Mouse (Mus musculus) liver, adult 2 months (tissue): Measurements from ENCODE around the gene Nat9. TPM values are rescaled to one million over a fixed set of nuclear protein-coding genes. Genes with fewer than 3 reads are reported as not detected.
A peak's percentile ranks its signal among the peaks of the same experiment; 100 is the strongest.

ENCODE experiments used
- DNase-seq: peaks from one replicate; pipeline ENCODE4 v3.0.0-alpha.2; 2011; ENCODE audit warnings: low read depth, low spot score; ENCODE audit errors: extremely low read depth
- H3K27ac ChIP-seq: fragments of 200-500 bp; replicated peaks from 2 replicates; pipeline ENCODE4 v1.5.1; 2012; ENCODE audit warnings: low read depth, mild to moderate bottlenecking, control low read depth, inconsistent platforms, low read length; ENCODE audit not compliant: insufficient read depth
- H3K27me3 ChIP-seq: fragments of 200-500 bp; 2 replicates; pipeline ENCODE4 v1.6.1; 2012; ENCODE audit warnings: mild to moderate bottlenecking, moderate library complexity, low read length, inconsistent platforms; ENCODE audit not compliant: control insufficient read depth, insufficient read depth
- H3K36me3 ChIP-seq: fragments of 200-500 bp; 2 replicates; pipeline ENCODE4 v1.6.1; 2012; ENCODE audit warnings: low read length, inconsistent platforms; ENCODE audit not compliant: control insufficient read depth, insufficient read depth
- H3K4me1 ChIP-seq: fragments of 200-500 bp; 2 replicates; pipeline ENCODE4 v1.6.1; 2011; ENCODE audit warnings: low read length; ENCODE audit not compliant: control insufficient read depth, insufficient read depth
- H3K4me3 ChIP-seq: fragments of 200-500 bp; 2 replicates; pipeline ENCODE4 v1.5.1; 2011; ENCODE audit warnings: low read depth, mild to moderate bottlenecking, control low read depth, low read length, moderate library complexity; ENCODE audit not compliant: insufficient read depth
- H3K79me2 ChIP-seq: fragments of 200-500 bp; 2 replicates; pipeline ENCODE4 v1.6.1; 2012; ENCODE audit warnings: inconsistent platforms, mild to moderate bottlenecking, low read length, moderate library complexity; ENCODE audit not compliant: control insufficient read depth, insufficient read depth
- H3K9ac ChIP-seq: fragments of 200-500 bp; 2 replicates; pipeline ENCODE4 v1.6.1; 2012; ENCODE audit warnings: low read depth, mild to moderate bottlenecking, control low read depth, inconsistent platforms, low read length
- CTCF ChIP-seq: fragments of 200-500 bp; IDR thresholded peaks from 2 replicates; pipeline ENCODE4 v1.5.1; 2011; ENCODE audit warnings: low read depth, low read length, control low read depth
- POLR2A ChIP-seq: fragments of 200-500 bp; IDR thresholded peaks from 2 replicates; pipeline ENCODE4 v1.6.1; 2011; ENCODE audit warnings: low read length, control low read depth; ENCODE audit not compliant: insufficient read depth; ENCODE audit errors: extremely low read depth
- WGBS: fragments of 180-500 bp; shearing (Covaris S2); methylation state at CpG from one replicate; pipeline ENCODE4 v1.1.7; 2018; 5-methylcytosine and 5-hydroxymethylcytosine counted together
- polyA plus RNA-seq: library from polyadenylated mRNA; depleted of rRNA; stranded (reverse); fragments of >200 nt; gene quantifications from 2 replicates; pipeline ENCODE4 v1.2.3, GENCODE M21; 2012
- total RNA-seq: library from RNA; depleted of rRNA; stranded (reverse); fragments of >200 nt; gene quantifications from 2 replicates; pipeline ENCODE4 v1.2.3, GENCODE M21; 2014

Gene Nat9
- total and polyA plus RNA-seq, 2 experiments, result 28.7 to 43.7 TPM

DNA sequence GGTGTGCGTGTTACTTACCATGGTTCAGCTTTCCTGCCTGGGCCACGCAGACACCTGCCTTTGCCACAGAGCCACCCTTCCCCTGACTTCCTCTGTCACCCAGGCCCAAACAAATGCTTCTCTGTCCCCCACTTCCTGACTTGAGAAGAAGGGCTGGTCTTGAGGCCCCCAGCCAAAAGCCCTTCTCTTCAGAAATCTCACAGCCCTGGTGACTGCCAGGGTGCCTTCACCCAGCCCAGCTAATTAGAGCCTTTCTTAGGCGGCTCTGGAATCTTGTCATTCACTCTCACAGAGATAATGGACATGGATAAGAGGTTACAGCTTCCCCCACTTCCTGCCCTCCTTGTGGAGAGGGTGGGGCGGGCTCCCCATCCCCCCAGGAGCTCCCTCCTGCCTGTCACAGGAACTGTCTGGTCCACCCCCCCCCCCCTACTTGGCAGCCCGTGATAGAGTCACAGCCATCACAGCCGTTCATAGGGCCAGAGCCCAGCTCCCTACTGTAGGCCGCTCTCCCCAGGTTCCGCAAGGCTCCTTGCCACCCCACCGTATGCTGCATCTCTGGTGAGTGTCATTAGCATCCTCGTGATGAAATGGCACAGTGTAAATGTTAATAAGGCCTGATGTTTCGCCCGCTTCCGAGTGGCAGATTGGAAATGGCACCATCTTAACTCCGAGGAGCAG, 39.3 kb upstream of the Nat9 start:
- Histone ChIP-seq H3K4me3 (no peak overlapping the region), H3K9ac (no peak overlapping the region), H3K79me2 (no peaks in the 10 kb centered on the region; the same call in 1 of the 2 replicates), H3K36me3 (no peaks in the 10 kb centered on the region; the same call in 1 of the 2 replicates), H3K4me1 (no peaks in the 10 kb centered on the region; the same call in 1 of the 2 replicates), H3K27ac (no peak overlapping the region), H3K27me3 (no peaks in the 10 kb centered on the region)
- TF ChIP-seq POLR2A, result no peak
- WGBS, result 72% methylated on average over 14 of the region's 14 CpGs
- DNase-seq, result no peak

DNA sequence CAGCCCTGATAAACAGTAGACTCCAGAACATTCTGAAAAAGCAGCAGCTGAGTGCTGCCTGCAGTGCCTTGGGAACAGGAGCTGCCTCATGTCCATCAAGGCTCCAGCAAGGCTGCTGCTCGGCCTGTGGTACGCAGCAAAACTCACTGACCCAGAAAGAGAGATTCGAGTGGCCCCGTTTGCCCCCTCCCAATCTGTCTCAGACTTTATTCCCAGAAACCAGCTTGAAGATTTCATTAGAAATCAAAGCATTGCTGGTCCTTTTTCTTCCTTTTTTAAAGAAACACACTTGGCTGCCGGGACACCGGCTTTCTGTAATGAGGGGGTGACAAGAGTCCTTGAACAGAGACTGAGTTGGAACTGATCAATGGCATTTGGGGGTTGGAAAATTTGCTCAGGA, 37.6 kb upstream of the Nat9 start:
- DNase-seq, result no peak
- Histone ChIP-seq H3K9ac (no peak overlapping the region), H3K4me3 (no peak overlapping the region), H3K36me3 (no peaks in the 10 kb centered on the region; the same call in 1 of the 2 replicates), H3K27ac (no peak overlapping the region), H3K4me1 (no peaks in the 10 kb centered on the region; the same call in 1 of the 2 replicates), H3K27me3 (no peaks in the 10 kb centered on the region), H3K79me2 (no peaks in the 10 kb centered on the region; the same call in 1 of the 2 replicates)
- no peak for TF ChIP-seq CTCF
- TF ChIP-seq POLR2A, result no peak
- 85% methylated on average over 6 of the region's 6 CpGs for WGBS

DNA sequence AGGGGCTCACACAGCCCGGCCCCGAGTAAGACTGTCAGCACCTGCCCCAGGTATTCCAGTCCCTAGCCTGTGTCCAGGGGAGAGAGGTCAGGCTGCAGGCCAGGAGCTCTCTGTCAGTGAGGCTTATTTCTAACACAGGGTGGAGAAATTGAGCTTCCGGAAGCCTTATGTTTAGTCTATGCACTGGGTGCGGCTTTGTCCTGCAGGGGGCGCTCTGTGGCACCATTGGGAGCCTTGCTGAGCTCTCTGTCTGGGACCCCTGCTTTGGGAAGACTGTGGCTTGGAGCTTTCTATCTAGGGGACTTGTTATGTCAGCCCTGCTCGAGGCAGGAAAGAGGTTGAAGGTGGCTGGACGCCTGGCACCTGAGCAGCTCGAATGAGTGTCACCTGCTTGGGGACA, 37.2 kb upstream of the Nat9 start:
- no peaks in the 10 kb centered on the region; the same call in 1 of the 2 replicates for H3K36me3 ChIP-seq
- DNase-seq, result peak; percentile 18
- peak; percentile 72 for TF ChIP-seq CTCF
- no peak for TF ChIP-seq POLR2A
- 51% methylated on average over 8 of the region's 8 CpGs for WGBS
- H3K27ac ChIP-seq, result no peak overlapping the region
- no peaks in the 10 kb centered on the region; the same call in 1 of the 2 replicates for H3K79me2 ChIP-seq
- peaks cover 3% of the 10 kb centered on the region; the same call in 1 of the 2 replicates for H3K4me1 ChIP-seq
- H3K9ac ChIP-seq, result no peak overlapping the region
- no peak overlapping the region for H3K4me3 ChIP-seq
- no peaks in the 10 kb centered on the region for H3K27me3 ChIP-seq

DNA sequence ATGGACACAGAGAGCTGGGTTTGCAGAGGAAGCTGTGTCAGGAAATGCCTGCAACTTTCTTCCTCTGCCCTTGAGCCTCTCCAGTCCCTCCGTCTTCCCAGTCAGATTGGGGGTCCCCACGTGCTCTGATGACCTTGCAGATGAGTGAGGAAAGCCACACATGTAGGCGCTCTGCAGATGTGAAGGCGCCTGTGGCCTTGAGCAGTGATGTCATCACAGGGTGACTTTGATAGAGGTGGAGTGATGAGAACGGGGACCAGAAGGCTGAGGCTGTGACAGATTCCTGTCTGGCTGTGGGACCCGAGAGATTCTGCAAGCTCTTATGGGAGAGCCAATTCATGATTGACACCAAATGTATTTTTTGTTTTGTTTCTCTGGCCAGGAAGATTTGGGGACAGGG, 36.2 kb upstream of the Nat9 start:
- H3K9ac ChIP-seq, result no peak overlapping the region
- no peak for TF ChIP-seq POLR2A
- no peak for TF ChIP-seq CTCF
- WGBS, result 72% methylated on average over 6 of the region's 6 CpGs
- no peaks in the 10 kb centered on the region; the same call in 1 of the 2 replicates for H3K79me2 ChIP-seq
- H3K27ac ChIP-seq, result no peak overlapping the region
- DNase-seq, result no peak
- no peaks in the 10 kb centered on the region for H3K36me3 ChIP-seq
- peaks cover 9% of the 10 kb centered on the region for H3K4me1 ChIP-seq
- H3K4me3 ChIP-seq, result no peak overlapping the region
- H3K27me3 ChIP-seq, result no peaks in the 10 kb centered on the region

DNA sequence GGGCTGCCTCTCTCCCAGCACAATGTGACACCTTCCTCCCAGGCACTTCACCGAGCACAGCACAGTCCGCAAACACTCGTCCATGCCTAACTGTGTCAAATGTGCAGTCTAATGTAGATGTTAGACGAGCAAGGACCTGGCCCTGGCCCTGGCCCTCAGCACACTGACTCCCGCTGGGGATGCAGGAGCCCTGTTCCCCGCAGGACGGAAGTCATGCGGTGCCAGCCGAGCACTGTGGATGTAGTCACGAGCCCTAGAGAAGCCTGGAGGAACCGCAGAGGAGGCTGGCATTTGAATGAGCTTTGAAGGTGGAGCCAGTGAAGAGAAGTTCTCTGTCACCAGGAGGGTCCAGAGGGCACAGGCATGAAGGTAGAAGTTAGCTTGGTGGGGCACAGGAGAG, 35.8 kb upstream of the Nat9 start:
- Histone ChIP-seq H3K4me3 (no peak overlapping the region), H3K9ac (no peak overlapping the region), H3K27ac (no peak overlapping the region), H3K79me2 (no peaks in the 10 kb centered on the region; the same call in 1 of the 2 replicates), H3K36me3 (no peaks in the 10 kb centered on the region), H3K27me3 (no peaks in the 10 kb centered on the region), H3K4me1 (peaks cover 13% of the 10 kb centered on the region)
- TF ChIP-seq POLR2A (no peak), CTCF (no peak)
- DNase-seq, result no peak
- WGBS, result 90% methylated on average over 11 of the region's 11 CpGs

DNA sequence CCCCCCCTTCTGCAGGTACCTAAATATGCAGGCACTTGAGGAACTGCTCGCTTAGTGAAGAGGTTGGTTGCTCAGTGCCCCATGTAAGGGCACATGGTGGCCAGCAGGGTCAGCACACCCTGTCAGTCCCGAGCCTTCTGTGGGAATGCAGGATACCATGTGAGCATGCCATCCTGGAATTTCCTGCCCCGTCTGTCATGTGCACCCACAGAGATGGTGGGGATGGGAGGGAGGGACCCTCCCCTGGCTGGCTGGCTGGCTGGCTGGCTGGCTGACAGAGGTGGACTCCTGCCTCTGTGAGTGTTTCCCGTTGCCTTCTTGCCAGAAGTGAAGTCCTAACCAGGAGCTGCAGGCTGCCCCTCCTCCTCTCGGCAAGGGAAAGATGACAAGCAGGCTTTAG, 34.9 kb upstream of the Nat9 start:
- peaks cover 16% of the 10 kb centered on the region for H3K4me1 ChIP-seq
- H3K27ac ChIP-seq, result no peak overlapping the region
- H3K36me3 ChIP-seq, result no peaks in the 10 kb centered on the region
- H3K79me2 ChIP-seq, result no peaks in the 10 kb centered on the region; the same call in 1 of the 2 replicates
- no peaks in the 10 kb centered on the region for H3K27me3 ChIP-seq
- 71% methylated on average over 5 of the region's 5 CpGs for WGBS
- no peak overlapping the region for H3K4me3 ChIP-seq
- no peak for DNase-seq
- TF ChIP-seq CTCF (no peak), POLR2A (no peak)
- no peak overlapping the region for H3K9ac ChIP-seq
